Mouse (Mus musculus) ES-E14 (cell line): Measurements from ENCODE around the gene Fam83f. TPM values are rescaled to one million over a fixed set of nuclear protein-coding genes. Genes with fewer than 3 reads are reported as not detected.

Source experiments
- DNase-seq: peaks from one replicate; pipeline ENCODE4 v3.0.0-alpha.2; 2013; ENCODE audit warnings: low read depth, low spot score
- H3K27ac ChIP-seq: 2 replicates; pipeline ENCODE4 v1.5.1; 2012; ENCODE audit warnings: low read depth, mild to moderate bottlenecking, low read length, moderate library complexity, mixed read lengths; ENCODE audit not compliant: poor library complexity, insufficient read depth, severe bottlenecking
- H3K36me3 ChIP-seq: 2 replicates; pipeline ENCODE4 v1.6.1; 2012; ENCODE audit warnings: mild to moderate bottlenecking, low read length, moderate library complexity, mixed read lengths; ENCODE audit not compliant: control insufficient read depth, poor library complexity, insufficient read depth, severe bottlenecking
- H3K4me1 ChIP-seq, 2 experiments: fragments of 150-350 bp in 1 of 2; sonication (generic) in 1 of 2; 2 replicates each; pipeline ENCODE4 v1.6.1; 2012; ENCODE audit warnings: low read length in 2 of 2, mild to moderate bottlenecking in 1 of 2, mixed read lengths in 1 of 2; ENCODE audit not compliant: control insufficient read depth in 2 of 2, insufficient read depth in 2 of 2, poor library complexity in 1 of 2
- H3K4me3 ChIP-seq, 2 experiments: fragments of 150-350 bp in 1 of 2; sonication (generic) in 1 of 2; 2 replicates each; pipeline ENCODE4 v1.5.1; 2012; ENCODE audit warnings: low read length in 2 of 2, low read depth in 1 of 2, mild to moderate bottlenecking in 1 of 2, mixed read lengths in 1 of 2; ENCODE audit not compliant: insufficient read depth in 1 of 2, poor library complexity in 1 of 2, severe bottlenecking in 1 of 2
- H3K9ac ChIP-seq: 2 replicates; pipeline ENCODE4 v1.6.1; 2012; ENCODE audit warnings: low read depth, mild to moderate bottlenecking, low read length, mixed read lengths; ENCODE audit not compliant: poor library complexity, insufficient read depth, severe bottlenecking
- H3K9me3 ChIP-seq: fragments of 150-350 bp; sonication (generic); 2 replicates; pipeline ENCODE4 v1.6.1; 2012; ENCODE audit warnings: low read depth, mild to moderate bottlenecking, low read length; ENCODE audit not compliant: control insufficient read depth, insufficient read depth
- CHD2 ChIP-seq: IDR thresholded peaks from 2 replicates; pipeline ENCODE4 v1.6.1; 2014; ENCODE audit warnings: mild to moderate bottlenecking, low read depth, low read length, inconsistent platforms
- HCFC1 ChIP-seq: IDR thresholded peaks from 2 replicates; pipeline ENCODE4 v1.6.1; 2012; ENCODE audit warnings: low read length, inconsistent platforms, borderline replicate concordance; ENCODE audit not compliant: insufficient read depth
- MAFK ChIP-seq: IDR thresholded peaks from 2 replicates; pipeline ENCODE4 v1.6.1; 2014; ENCODE audit warnings: mild to moderate bottlenecking, low read depth, low read length, inconsistent platforms; ENCODE audit not compliant: insufficient read depth
- ZC3H11A ChIP-seq: IDR thresholded peaks from 2 replicates; pipeline ENCODE4 v1.6.1; 2012; ENCODE audit warnings: low read depth, mild to moderate bottlenecking, inconsistent platforms, low read length, borderline replicate concordance
- ZNF384 ChIP-seq: IDR thresholded peaks from 2 replicates; pipeline ENCODE4 v1.6.1; 2012; ENCODE audit warnings: low read depth, low read length, inconsistent platforms
- in situ Hi-C, 2 experiments: fragments of 600-800 bp; cut with MboI; formaldehyde crosslinking; loops; one replicate each; pipeline ENCODE4 v1.15.1; 2025; ENCODE audit warnings: low sequenced_read_pairs in 2 of 2, inconsistent platforms in 1 of 2; ENCODE audit not compliant: unreplicated experiment in 2 of 2
- total RNA-seq: library from RNA; depleted of rRNA; stranded (reverse); fragments of 300-350 nt; gene quantifications from 2 replicates; pipeline ENCODE4 v1.2.3, GENCODE M21; 2012

Fam83f gene
- total RNA-seq, 1 experiment, result 1.0 TPM

DNA sequence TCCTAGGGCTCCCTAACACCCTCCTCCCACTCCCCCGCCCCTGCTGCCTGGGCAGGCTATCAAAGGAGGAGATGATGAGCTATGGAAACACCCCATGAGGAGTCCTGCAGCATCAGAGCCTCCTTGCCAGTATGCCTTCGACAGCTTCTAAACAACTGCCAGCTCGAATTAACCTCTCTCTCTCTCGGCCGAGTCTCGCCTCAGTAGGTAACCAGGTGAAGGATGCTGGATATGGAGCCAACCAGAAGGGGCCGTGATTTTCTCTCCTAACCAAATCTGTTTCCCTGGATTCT is 13.9 kb downstream of the Fam83f start:
- H3K27ac ChIP-seq, result no peak overlapping the region
- no peaks in the 10 kb centered on the region for H3K9me3 ChIP-seq
- no peak overlapping the region for H3K9ac ChIP-seq
- H3K4me3 ChIP-seq, result no peak overlapping the region
- H3K4me1 ChIP-seq, result no peaks in the 10 kb centered on the region
- in situ Hi-C loops, result no loop called here
- H3K36me3 ChIP-seq, result no peaks in the 10 kb centered on the region
- no peak for TF ChIP-seq HCFC1
- no peak for TF ChIP-seq ZNF384
- TF ChIP-seq CHD2, result no peak
- TF ChIP-seq MAFK, result no peak
- no peak for TF ChIP-seq ZC3H11A
- no peak for DNase-seq

DNA sequence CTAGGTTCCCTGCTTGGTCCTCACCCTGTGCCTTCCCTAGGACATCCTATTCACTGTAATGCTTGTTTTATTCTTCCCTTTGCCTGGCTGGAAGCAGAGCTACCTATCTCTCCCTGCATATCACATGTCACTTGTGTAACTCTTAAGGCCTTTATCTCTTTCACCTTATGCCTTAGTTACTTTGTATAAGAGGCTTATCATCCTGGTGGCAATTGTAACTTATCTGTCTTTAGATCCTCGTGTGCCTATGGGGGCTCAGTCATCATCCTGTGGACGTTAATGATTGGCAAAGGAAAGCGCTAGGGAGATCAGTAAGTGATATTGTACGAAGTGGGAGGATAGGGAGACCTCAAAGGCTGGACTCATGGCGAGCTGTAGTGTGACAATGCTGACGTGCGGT is 16.9 kb downstream of the Fam83f start:
- no peak overlapping the region for H3K4me3 ChIP-seq
- in situ Hi-C loops, result no loop called here
- no peak overlapping the region for H3K27ac ChIP-seq
- no peak for DNase-seq
- H3K9me3 ChIP-seq, result no peaks in the 10 kb centered on the region
- H3K4me1 ChIP-seq, result no peaks in the 10 kb centered on the region
- no peaks in the 10 kb centered on the region for H3K36me3 ChIP-seq
- no peak for TF ChIP-seq ZNF384
- TF ChIP-seq MAFK, result no peak
- no peak for TF ChIP-seq CHD2
- TF ChIP-seq HCFC1, result no peak
- TF ChIP-seq ZC3H11A, result no peak
- no peak overlapping the region for H3K9ac ChIP-seq

DNA sequence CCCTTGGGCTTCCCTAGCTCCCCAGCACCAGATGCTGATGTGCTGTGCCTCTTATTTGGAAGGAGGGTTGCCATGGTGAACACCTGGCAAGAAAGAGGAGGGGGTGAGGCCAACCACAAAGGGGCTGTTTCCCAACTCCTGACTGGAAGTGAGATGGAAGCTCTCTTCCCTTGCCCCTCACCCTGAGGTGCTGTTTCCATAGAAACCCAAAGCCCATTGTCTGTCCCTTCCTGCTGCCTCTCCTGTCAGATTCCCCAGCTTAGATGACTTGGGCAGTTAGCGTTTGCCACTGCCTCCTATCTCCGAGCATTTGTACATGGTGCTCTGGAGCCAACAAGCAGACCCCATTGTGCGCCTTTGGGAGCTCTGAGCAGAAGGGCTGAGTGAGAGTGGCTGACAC is 21.8 kb downstream of the Fam83f start:
- DNase-seq, result no peak
- TF ChIP-seq MAFK, result no peak
- TF ChIP-seq CHD2, result no peak
- TF ChIP-seq ZC3H11A, result no peak
- no peak for TF ChIP-seq HCFC1
- Histone ChIP-seq H3K4me3 (no peak overlapping the region), H3K36me3 (no peaks in the 10 kb centered on the region), H3K9me3 (no peaks in the 10 kb centered on the region), H3K9ac (no peak overlapping the region), H3K4me1 (peaks cover 0 to 4% of the 10 kb centered on the region in 2 experiments; a peak in 1 of 4 replicates), H3K27ac (no peak overlapping the region)
- in situ Hi-C loops, result no loop called here

DNA sequence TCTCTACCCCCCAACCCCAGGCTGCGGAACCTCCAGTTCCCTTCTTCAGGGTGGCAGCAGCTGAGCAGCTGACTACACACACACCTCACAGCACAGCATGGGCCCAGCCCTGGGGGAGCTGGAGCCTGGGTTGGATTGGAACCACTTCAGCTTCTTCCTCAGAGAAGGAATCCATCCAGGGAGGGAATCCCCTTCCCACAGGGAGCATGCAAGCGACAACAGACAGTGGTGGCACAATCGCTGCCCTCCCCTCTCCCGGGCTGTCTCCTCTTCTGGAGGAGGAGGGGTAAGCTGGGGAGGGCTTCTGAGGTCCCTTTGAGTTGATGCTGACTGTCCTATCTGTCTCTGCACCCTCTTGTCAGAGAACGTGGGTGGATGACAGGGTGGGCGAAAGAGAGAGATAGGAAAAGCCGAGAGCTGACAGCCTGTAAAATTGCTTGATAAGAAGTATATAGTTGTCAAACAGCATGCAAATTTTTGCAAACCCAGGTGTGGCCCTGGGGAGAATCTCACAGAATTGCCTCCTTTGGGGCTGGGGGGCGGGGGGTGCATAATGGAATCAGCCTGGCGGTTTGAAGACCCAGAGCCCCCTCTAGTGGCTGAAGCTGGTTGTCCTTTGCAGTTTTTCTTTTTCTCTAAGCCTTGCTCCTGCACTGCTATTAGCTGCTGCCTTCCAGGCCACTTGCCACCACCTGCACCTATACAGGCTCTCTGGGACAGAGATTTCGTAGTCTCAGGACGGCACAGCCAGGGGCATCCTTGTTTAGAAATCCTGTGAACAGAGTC is 22.7 kb downstream of the Fam83f start:
- Histone ChIP-seq H3K9ac (no peak overlapping the region), H3K4me1 (peaks cover 0 to 4% of the 10 kb centered on the region in 2 experiments; a peak in 1 of 4 replicates), H3K9me3 (no peaks in the 10 kb centered on the region), H3K27ac (no peak overlapping the region), H3K36me3 (no peaks in the 10 kb centered on the region), H3K4me3 (no peak overlapping the region)
- in situ Hi-C loops, result no loop called here
- TF ChIP-seq ZC3H11A (peak; percentile 75; the same call in 1 of the 2 replicates), CHD2 (no peak)
- DNase-seq, result peak; percentile 50

DNA sequence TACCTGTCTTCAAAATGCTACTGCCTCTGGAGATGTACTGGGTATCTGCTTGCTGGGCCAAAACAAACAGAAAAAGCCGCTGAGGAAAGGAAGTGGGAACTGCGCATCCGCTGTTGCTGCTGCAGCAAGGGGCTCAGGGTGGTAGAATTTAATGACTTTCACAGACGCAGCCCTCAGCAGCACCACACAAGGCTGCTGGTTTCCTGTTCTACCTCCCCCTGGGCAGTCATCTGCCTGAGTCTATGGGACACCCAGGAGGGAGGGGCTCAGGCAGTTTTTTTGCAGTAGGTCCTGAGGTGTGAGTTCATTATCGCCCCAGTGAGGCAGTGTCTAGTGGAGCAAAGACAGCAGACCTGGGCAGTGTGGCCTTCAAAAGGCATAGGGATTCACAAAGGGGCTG is 25.9 kb downstream of the Fam83f start:
- H3K27ac ChIP-seq, result no peak overlapping the region
- H3K36me3 ChIP-seq, result no peaks in the 10 kb centered on the region
- peaks cover 0 to 4% of the 10 kb centered on the region in 2 experiments; a peak in 1 of 4 replicates for H3K4me1 ChIP-seq
- no peaks in the 10 kb centered on the region for H3K9me3 ChIP-seq
- H3K9ac ChIP-seq, result no peak overlapping the region
- DNase-seq, result no peak
- TF ChIP-seq CHD2 (no peak), MAFK (no peak), ZNF384 (no peak), ZC3H11A (no peak), HCFC1 (no peak)
- H3K4me3 ChIP-seq, result no peak overlapping the region
- in situ Hi-C loops, result no loop called here
